Mouse (Mus musculus) adrenal gland, postnatal 14 days (tissue): ENCODE measurements around the gene Gm266. TPM values are rescaled to one million over a fixed set of nuclear protein-coding genes. Genes with fewer than 3 reads are reported as not detected.
A peak's percentile ranks its signal among the peaks of the same experiment; 100 is the strongest.

ENCODE experiments used
- DNase-seq: peaks from one replicate; pipeline ENCODE4 v3.0.0; 2021; ENCODE audit warnings: mixed read lengths
- total RNA-seq: library from RNA; stranded (reverse); gene quantifications from 2 replicates; pipeline ENCODE4 v1.2.3, GENCODE M21; 2021

Gm266 gene
- total RNA-seq, 1 experiment from 2014 or later, result not detected

DNA sequence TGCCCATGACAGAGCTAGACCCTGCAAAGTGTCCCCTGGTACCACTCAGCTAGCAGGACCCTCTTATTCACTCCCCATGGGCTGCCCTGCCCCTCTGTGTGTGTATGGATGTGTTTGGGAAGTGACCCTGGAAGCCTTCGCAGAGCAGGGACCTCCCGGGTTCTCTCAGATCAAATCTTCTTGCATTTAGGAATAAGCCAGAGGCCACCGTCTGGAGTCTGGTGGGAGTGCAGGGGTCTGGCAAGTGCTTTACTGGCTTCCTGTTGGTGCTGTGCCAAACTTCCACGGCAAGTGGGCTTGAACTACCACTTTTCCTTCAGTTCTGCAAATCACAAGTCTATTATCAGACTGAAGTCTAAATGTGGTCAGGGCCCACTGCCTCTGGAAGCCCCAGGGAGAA is 31.6 kb downstream of the Gm266 start:
- DNase-seq, result no peak

DNA sequence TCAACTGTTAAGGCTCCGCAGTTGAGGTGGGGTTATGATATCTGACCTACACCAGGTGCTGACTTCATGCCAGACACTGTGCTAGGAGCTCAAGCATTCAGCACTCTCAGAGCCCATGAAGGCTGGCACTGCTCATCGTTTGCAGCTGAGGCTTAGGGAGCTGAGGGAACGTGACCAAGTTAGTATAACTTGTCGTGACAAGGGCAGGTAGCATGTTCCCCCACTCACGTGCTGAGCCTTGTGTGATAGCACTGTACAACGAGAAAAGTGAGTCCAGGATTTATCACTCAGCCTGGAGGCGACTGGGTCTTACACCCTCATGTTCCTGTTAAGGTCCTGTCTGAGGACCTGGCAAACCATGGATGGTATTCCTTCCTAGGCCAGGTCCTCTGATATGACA is 34.1 kb downstream of the Gm266 start:
- DNase-seq, result no peak

DNA sequence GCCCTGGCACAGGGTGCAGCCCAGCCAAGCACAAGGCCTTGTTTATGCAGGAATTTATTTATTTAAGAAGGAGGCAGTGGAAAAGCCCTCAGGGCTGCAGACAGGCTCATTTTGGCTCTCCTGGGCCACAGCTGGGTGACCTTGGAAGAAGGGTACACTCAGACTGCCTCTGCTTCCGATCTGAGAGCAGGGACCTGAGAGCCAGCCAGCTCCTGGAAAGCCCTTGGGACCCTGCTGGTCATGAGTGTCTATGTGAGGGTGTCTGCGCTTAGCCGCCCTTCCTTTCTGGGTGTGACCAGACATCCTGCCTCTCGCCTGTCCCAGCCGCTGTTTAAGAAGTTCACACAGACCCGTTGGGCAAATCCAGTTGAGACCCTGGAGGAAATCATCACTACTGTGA is 35.3 kb downstream of the Gm266 start:
- DNase-seq, result peak; percentile 77

DNA sequence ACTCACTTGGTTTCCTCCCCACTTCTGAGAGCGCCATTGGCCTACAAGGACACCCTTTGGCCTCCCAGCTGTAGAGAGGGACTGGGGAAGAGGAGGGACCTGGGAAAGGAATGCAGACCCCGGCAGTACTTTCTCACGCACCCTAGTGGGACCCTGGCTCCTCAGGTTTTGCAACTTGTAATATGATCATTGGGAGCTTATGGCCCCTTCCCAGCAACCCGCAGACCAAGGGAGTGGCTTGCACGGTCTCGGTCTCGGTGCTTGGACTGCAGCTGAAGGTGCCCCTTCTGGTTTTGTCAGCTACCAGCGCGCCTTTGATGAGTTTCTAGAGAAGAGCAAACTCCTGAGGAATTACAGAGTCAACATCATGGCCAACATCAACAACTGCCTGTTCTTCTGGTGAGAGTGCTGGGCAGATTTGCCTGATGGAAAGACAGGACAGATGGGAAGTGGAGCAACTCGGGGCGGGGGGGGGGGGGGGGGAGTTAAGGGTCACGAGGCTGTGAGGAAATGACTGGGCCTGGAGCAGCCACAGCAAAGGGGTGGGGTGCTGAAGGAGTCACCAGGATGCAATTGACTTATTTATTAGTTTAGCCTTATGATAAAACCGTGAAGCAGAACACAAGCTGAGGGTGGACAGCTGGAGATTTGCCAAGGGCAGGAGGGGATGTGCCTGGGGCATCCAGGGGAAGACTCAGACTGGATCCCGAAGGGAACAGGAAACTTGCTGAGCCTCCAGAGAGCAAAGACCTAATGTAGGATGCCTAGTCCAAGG is 36.5 kb downstream of the Gm266 start:
- peak; percentile 84 for DNase-seq

DNA sequence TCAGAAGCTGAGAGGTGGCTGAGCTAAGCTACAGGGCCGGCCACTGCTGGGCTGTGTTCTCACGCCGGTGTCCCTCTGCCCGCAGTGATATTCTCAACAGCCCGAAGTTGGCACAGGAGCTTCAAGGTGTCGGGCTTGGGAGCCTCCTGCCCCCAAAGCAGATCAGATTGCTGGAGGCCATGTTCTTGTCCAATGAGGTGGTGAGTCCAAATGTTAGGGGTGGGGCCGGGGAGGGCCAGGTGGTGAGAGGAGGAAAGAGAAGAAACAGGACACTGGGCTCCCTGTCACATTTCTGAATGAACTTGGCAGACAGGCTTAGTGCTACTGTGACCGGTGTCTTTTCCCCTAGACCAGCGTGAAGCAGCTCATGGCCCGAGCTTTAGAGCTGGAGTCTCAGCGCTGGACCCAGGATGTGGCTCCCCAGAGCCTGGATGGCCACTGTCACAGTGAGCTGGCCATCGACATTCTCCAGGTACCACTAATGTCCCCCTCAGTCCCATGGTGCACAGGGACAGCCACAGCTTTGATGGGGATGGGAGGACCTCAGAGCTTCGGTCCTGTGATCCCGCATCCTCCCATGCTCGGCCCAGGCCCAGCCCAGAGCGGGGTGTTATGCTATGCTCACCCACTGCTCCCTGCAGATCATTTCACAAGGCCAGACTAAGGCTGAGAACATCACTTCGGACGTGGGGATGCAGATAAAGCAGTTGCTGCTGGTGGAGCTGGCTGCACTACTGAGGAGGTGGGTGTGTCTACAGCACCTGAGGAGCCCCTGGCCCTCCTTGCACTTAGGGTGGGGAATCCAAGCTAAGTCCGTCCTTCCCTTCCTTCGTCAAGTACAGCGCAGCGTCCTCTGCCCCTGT is 37.5 kb downstream of the Gm266 start:
- DNase-seq, result no peak

DNA sequence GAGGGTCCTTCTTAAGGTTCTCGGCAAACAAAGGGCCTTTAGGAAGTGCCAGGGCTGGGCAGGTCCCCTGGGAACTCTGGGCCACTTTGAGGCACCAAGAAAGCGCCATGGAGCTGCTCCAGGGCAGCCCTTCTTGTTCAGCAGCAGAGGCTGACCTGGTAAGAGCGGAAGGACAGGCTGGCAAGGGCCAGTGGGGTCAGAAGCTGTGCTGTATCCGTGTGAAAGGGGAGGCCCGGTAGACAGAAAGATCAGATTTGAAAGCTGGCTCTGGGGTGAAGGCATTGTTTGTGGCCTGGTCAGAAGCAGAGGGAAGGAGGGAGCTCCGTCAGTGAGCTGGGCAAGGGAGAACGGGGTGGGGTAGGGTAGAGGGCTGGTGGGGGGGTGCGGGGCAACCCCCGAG is 38.3 kb downstream of the Gm266 start:
- DNase-seq, result no peak

DNA sequence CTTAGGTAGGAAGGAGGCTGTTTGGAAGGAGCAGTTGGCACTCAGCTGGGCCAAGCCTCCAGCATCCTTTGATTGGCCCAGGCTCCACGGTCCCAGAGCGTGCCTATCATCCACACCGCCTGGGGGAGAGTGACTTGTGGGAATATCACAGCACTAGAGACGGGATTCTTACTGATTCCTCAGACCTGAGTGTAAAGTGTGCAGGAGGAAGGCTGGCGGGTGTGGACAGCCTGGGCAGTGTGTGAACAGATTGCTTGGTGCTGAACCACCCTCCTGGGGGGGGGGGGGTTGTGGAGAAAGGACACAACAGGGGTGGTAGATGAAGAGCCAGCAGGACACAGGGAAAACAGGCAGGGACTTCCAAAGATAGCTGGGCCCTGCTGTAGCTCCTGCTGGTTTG is 38.9 kb downstream of the Gm266 start:
- DNase-seq, result no peak

DNA sequence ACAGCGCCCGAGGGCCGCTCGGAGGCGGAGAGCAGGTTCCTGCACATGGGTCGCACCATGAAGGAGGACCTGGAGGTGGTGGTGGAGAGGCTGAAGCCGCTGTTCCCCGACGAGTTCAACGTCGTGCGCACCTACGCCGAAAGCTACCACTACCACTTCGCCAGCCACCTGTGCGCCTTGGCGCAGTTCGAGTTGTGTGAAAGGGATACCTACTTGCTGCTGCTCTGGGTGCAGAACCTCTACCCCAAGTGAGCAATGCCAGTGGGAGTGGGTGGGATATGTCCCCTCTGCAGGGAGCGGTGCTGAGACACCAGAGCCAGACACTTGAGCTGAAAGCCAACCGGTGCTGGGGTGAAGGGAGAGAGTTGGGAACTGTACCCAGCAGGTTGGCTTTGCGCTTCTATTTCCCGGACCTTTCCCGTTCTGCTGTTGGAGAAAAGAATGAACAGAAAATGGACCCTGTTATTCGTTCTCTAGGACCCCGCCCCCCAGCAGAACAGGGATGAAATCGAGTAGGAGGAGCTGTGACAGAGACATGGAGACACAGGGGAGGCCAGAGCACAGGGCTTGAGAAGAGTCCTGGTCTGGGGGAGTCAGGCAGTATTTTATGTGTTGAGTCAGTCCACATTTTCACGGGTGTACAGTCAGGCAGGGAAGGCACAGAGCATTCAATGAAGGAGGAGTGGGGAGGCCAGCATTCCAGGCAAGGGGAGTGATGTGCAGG is 39.6 kb downstream of the Gm266 start:
- DNase-seq, result no peak

DNA sequence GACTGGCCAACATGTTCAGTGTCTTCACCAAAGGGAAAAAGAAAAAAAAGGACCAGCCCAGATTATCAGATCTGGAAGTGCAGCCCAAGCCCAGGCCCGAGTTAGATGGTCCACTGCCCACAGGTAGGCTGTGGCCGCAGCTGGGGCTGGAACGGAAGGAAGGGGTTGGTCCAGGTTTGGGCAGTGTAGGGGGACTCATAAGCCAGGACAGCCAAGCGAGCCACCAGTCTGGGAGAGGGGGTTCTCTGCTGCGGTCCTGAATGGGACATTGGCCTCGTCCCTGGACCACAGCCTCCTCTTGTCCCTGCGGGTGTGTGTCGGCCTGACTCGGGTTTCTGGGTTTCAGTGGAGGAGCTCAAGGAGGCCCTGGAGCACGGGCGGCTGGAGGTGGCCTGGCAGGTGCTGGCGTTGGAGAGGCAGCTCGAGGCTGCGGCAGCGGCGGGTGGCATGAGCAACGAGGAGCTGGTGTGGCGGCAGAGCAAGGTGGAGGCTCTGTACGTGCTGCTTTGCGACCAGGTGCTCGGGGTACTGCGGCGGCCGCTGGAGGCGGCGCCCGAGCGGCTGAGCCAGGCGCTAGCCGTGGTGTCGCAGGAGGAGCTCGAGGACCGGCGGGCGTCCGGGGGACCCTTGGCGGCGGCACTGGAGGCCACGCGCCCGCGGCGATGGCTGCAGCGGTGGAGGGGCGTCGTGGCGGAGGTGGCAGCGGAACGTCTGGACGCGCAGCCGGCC is 40.3 kb downstream of the Gm266 start:
- DNase-seq, result no peak

DNA sequence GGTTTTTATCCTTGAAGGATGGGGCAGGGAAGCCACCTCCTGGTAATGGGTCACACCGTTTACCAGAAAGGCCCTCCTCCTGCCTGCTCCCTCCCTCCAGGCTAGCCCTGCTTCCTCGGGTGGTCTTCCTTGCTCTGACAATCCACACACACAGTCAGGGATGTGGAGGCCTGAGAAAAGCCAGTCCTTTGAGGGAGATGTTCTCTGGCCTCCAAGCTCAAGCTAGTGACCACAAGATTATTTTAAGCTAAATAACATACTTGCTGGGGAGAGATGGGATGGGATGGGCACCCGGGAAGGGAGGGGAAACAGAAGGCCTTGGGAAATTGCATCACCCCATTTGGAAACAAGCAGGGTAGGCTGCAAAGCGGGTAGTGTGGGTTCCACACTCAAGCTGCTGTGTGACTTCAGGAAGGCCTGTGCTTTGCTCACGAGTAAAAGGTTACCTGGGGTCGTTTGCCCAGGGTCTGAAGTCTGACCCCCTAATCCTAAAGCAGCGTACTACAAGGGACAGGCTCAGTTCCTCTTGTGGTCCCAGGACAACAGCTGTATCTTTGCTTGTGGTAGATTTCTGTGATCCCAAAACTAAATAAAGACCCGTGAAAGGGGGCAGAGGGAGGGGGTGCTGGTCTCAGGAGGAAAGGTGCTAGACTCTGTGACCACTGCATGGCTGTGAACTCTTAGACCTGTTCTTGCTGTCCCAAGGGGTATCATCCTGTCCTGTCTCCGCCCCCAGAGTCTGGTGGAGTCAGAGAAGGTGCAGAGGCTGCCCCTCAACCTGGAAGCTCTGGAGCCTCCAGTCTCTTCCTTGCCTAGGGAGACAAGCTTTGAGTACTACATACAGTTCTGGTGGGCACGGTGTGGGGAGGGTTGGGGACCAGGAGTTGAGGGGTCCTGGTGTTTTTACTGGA is 41.4 kb downstream of the Gm266 start:
- no peak for DNase-seq

DNA sequence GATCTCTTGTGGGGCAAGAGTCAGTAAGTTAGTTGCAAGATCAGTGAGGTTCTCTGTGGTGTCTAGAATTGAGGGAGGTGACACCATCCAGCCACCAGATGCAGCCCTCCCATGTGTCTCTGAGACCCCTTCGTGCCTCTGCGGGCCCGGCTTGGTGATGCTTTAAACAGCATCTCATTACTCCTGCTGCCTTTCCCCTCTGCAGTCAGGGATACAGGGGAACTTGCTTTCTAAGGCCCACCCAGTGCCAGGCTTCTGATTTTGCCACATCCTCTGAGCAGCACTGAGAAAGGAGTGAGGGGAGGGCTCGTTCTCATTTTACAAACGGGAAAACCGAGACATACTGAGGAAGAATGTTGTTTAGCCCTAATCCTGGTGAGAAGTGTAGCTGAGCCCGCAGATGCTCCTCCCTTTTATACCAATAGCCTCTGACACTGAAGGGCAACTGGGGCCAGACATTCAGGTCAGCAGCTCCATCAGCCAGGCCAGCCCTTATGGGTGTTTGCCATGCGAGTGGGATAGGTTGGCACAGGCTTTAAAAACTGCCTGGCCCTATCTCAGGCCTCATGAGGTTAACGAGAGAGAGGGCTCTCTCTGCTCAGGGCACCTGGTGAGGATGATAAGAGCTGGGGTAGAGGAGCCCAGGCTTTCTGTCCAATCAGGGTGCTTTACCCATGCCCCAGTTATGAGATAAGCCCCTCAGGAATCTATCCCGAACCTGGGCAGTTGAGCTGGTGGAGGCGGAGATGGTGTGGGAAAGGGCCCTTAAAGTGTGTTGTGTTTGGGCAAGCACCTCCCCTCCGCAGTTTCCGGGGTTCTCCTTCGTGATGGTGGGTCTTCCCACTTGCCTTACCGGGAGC is 42.4 kb downstream of the Gm266 start:
- DNase-seq, result no peak

DNA sequence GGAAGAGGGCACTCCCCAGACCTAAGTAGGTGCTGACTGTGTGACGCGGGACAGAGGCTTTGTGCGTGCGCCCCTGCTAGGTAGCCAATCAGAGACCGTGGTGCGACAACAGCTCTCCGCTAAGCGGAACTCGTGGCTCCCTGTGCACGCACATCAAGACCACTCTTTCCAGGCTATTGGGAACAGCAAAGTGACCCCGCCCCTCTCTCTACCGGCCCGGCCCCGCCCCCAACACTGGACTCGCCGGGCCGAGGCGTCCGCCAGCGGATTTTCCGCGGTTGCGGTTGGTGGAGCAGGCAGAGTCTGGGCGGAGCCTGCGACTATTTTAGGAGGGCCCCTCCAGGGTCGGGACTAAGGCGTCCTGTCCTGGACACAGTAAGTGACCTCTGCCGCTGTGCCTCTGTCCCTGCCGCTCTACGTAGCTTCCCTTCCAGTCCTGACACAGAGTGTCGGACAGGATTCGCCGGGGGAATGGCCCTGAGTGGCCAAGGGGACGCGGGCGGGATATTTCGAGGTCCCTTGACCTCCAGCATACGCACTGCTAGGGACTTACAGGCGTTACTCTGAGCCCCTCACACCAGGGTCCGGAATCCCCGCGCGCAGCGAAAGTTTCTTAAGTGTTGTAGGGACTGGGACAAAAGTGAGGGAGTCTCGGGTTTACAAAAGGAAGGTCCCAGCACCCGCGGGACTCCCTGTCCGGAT is 43.2 kb downstream of the Gm266 start, which contains the start of gene Tnfaip2:
Gene Tnfaip2, plus strand, starts transcription at position 161 of the 702 bp plus-strand sequence.
- DNase-seq, result peak; percentile 89

DNA sequence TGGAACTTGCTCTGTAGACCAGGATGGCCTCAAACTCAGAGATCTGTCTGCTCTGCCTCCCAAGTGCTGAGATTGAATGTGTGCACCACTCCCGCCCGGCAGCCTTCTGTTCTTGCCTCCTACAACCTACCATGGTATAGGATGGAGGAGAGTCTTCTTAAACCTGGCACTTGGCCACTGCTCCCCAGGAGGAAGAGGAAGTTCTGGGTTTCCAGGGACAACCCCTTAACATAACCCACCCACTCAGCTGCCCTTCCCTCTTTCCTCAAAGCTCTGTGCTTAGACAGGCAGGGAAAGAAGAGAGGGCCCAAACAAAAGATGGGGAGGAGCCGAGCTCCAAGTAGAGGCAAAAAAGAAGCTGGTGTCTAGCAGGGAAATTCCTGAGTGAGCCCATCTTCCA is 44.1 kb downstream of the Gm266 start:
- no peak for DNase-seq

DNA sequence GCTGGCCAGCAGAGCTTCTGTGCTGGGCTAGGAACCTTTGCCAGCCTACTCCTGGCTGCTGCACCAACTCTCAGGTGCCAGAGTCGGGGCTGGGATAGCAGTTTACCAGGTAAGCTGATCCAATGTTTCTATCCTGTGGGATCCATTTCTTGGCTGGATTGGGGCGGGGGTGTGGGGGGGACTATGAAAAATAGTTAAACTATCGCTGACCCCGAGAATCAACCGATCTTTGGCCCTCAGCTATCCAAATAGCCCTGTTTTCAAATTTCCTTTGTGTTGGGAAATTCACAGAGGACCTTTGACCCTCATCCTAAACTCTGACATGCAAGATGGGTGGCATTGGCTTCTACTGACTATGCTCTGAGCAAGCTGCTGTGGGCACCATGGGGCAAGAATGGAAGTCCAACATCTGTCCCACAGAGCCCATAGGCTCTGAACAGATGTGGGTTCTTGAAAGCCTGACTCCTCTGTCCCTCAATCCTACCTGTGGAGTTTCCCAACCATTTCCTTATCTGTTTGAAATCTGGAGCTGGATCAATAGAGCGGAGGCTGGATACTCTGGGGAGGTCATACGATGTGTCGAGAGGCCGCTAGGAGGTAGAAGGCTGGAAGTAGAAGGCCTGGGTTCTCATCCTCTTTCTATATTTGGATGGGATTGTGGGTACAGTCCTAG is 44.8 kb downstream of the Gm266 start:
- DNase-seq, result no peak

DNA sequence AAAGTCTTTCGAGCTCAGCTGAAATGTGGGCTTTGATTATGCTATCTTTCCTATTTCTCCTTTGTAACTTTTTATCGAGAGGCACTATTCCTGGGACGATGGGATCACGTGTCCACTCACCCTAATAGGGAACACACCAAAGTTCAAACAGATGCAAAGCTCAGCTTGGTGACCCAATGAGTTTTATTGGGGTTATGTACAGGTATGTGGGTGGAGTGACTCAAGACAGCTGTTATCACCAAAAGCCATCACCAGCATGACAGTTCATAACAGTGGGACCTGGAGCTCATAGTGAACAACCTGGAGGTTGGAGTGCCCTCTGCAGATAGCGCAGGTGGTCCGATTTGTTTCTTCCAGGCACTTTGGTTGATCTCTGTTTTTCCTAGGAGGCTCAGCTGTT is 46.8 kb downstream of the Gm266 start:
- no peak for DNase-seq

DNA sequence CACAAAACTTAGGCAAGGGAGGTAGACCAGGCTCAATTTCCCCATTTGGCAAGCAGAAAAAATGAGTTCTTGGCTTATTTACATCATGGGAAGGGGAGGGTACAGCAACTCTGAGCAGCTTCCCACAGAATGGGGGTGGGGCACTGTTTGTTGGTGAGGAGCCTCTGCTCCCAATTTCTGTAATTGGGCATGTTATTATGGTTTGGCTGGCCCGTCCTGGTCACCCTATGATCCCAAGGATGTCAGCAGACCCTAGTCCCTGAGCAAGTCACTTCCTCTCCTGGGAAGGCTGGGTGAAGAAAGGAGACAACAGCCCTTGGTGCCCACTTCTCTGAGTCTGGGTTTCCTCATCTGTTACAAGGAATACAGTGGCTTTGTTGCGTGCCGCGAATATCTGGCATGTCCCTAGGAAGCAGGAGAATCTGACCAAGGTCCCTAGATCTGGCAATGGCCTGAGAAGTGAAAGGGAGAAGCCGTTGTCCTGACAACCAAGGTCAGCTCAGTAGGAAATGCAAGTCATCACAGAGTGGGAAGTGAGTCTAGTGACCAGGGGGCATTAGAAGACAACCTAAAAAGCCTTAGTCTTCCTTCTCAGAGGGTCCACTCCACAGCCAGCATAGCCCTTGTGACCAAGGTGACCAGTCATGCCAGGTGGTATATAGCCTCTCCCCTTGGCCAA is 48.3 kb downstream of the Gm266 start:
- DNase-seq, result peak; percentile 87

DNA sequence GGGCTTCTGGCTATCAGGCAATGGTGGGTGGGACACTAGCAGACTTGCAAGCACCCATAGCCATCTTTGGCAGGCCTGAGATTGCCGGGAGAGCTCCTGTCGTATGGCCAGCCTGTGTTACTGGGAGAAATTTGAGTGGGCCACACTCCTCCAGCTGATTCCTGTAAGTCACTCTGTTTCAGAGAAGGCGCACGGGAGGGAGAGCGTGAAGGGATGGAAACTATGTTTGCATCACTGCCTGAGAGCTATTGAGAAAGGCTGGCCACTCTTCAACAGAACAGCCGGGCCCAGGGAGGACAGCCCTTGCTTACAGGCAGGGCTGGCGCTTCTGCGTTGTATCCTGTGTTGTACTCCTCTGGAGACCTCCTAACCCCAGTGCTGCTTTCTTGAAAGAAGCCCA is 49.0 kb downstream of the Gm266 start:
- DNase-seq, result no peak

DNA sequence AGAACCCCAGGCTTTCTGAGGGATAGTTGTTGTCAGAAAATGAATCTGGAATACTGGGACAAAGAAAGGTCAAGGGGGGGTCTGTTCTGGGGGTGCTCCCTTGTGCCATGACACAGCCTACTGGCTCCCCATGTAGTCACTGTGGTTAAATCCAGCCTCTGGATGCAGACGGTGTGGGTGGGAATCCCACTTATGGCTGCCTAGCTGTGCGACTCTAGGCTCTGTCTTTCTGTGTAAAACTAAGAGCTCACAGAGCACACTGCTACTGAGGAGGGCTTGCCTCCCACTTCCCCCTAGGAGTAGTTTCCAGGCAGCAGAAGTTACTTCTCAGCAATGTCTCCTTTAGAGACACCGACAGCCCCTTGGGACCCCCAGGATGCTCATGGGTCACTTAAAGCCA is 49.5 kb downstream of the Gm266 start:
- no peak for DNase-seq
